Mouse (Mus musculus): ENCODE measurements around the gene Krt14.

Gene Krt14

GRCm38 (mm10) chr11:100157908-100158477 is 49.4 kb downstream of the Krt14 start:
- DNase-seq: no peak

- DNase-seq: no peak
Measured at GRCm38 (mm10) chr11:100157331-100157730, 50.0 kb downstream of the Krt14 start.

- no peak for DNase-seq
Measured at GRCm38 (mm10) chr11:100155497-100156255, 51.7 kb downstream of the Krt14 start.

All from thymus, postnatal 4 days (tissue).